Mouse (Mus musculus): Measurements from ENCODE around the gene Map3k7cl. TPM values are rescaled to one million over a fixed set of nuclear protein-coding genes. Genes with fewer than 3 reads are reported as not detected.

Map3k7cl gene
- polyA plus RNA-seq, 1 experiment from 2014 or later: 0.13 TPM

DNA sequence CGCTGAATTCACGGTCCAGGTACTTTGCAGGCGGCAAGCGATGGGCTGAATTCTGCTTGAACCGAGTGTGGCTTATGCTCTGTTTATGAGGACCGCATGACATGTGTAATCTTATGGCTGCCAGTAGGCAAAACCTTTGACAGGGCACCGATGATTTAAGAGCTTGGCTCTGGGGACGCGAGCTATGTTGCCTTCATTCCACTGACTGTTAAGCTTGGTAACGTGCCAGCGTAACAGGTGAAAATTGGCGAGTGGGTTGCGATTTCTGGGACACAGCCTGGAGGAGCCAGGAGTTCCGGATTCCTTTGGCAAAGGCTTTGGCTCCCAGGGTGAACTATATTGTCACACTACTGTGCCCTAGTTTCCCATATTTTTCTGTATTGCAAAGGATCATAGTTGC, 26.3 kb downstream of the Map3k7cl start:
- no peak for ATAC-seq
- no peak overlapping the region for H3K27ac ChIP-seq (ENCODE audit: low read length)
- no peak overlapping the region for H3K9ac ChIP-seq (replicated peaks; ENCODE audit: low read depth, low read length)
- H3K4me3 ChIP-seq (replicated peaks; ENCODE audit: low read length): no peak overlapping the region
- WGBS: 68% methylated on average over 14 of the region's 14 CpGs
- H3K9me3 ChIP-seq (ENCODE audit: control insufficient read depth, low read length): no peaks in the 10 kb centered on the region
- no peaks in the 10 kb centered on the region for H3K36me3 ChIP-seq (ENCODE audit: control insufficient read depth, insufficient read depth)
- peaks cover 6% of the 10 kb centered on the region; the same call in 1 of the 2 replicates for H3K4me1 ChIP-seq (replicated peaks; ENCODE audit: control insufficient read depth, insufficient read depth, low read length)
- H3K4me2 ChIP-seq (ENCODE audit: low read length): no peak overlapping the region
- H3K27me3 ChIP-seq (replicated peaks; ENCODE audit: control insufficient read depth, insufficient read depth, low read length): no peaks in the 10 kb centered on the region

DNA sequence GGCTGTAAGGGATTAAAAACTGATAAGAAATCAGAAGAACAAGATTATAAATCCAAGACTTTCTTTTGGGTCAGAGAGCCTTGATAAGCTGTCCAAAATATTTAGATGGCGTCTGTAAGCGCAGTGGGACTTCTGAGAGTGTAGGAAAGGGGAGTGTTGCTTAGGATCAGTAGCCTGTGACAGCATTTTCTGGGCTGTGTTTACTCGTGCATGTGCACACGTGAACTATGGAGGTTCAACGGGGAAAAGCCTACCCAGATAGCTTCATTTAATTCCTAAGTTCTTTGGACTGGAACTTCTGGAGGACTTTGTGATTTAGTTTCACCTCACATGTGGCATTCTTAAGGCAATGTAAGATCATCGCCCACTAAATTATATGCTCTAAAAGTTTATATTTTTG, 29.6 kb downstream of the Map3k7cl start:
- no peak overlapping the region for H3K4me3 ChIP-seq (replicated peaks; ENCODE audit: low read length)
- H3K36me3 ChIP-seq (ENCODE audit: control insufficient read depth, insufficient read depth): no peaks in the 10 kb centered on the region
- H3K9ac ChIP-seq (replicated peaks; ENCODE audit: low read depth, low read length): no peak overlapping the region
- peaks cover 6% of the 10 kb centered on the region; the same call in 1 of the 2 replicates for H3K4me1 ChIP-seq (replicated peaks; ENCODE audit: control insufficient read depth, insufficient read depth, low read length)
- H3K9me3 ChIP-seq (ENCODE audit: control insufficient read depth, low read length): no peaks in the 10 kb centered on the region
- 93% methylated on average over 6 of the region's 6 CpGs for WGBS
- H3K27ac ChIP-seq (ENCODE audit: low read length): no peak overlapping the region
- H3K4me2 ChIP-seq (ENCODE audit: low read length): no peak overlapping the region
- no peaks in the 10 kb centered on the region for H3K27me3 ChIP-seq (replicated peaks; ENCODE audit: control insufficient read depth, insufficient read depth, low read length)
- no peak for ATAC-seq

DNA sequence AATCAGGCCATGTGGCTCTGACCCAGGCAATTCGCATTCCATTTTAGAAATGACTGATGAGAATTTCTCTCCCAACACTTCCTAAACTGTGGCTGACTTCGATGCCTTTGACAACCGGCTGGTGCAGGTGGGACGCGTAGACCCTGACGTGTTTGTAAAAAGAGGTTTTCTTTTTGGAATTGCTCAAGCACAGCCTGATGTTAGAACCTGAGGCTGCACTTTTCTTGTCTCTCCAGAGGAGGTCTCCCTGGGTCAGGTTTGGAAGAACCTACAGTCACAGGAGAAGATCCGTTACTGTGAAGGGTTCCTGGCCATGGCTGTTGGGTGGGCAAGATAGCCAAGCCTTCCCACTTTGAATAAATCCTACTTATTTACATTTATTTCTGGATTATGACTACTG, 31.5 kb downstream of the Map3k7cl start:
- no peak overlapping the region for H3K4me2 ChIP-seq (ENCODE audit: low read length)
- no peaks in the 10 kb centered on the region for H3K36me3 ChIP-seq (ENCODE audit: control insufficient read depth, insufficient read depth)
- peaks cover 1% of the 10 kb centered on the region; the same call in 1 of the 2 replicates for H3K4me1 ChIP-seq (replicated peaks; ENCODE audit: control insufficient read depth, insufficient read depth, low read length)
- H3K9ac ChIP-seq (replicated peaks; ENCODE audit: low read depth, low read length): no peak overlapping the region
- no peaks in the 10 kb centered on the region for H3K9me3 ChIP-seq (ENCODE audit: control insufficient read depth, low read length)
- ATAC-seq: no peak
- no peak overlapping the region for H3K4me3 ChIP-seq (replicated peaks; ENCODE audit: low read length)
- no peak overlapping the region for H3K27ac ChIP-seq (ENCODE audit: low read length)
- 87% methylated on average over 7 of the region's 7 CpGs for WGBS
- no peaks in the 10 kb centered on the region for H3K27me3 ChIP-seq (replicated peaks; ENCODE audit: control insufficient read depth, insufficient read depth, low read length)

DNA sequence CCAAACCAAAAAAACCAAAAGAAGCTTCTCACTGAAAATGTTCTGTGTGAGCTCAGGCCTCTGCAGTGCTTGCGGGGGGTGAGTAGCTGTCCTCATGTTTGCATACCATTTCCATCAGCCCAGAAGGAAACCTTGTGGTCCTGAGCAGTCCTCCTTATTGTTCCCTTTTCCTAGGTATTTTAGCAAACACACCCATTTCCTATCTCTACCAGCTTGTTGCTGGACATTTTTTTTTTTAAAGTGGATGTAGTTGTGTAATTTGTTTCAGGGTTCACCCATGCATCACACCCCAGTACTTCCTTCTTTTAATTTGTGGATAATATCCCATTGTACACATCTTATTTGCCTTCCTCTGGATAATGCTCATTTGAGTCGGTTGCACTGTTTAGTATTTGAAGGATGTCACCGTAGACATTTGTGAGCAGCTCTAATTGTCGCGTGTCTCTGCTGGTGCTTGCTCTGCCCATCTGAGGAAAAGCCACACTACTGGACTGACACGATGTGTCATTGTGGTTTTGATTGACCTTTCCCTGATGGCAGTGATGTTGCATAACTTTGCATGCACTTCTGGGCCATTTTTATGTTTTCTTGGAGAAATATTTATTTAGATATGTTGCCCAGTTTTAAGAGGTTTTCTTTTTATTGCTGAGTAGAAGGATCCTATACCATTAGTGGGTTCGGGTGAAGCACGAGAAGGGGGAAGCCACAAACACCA, 32.6 kb downstream of the Map3k7cl start:
- Histone ChIP-seq H3K4me2 (ENCODE audit: low read length) (no peak overlapping the region), H3K9me3 (ENCODE audit: control insufficient read depth, low read length) (no peaks in the 10 kb centered on the region), H3K4me1 (replicated peaks; ENCODE audit: control insufficient read depth, insufficient read depth, low read length) (no peaks in the 10 kb centered on the region), H3K36me3 (ENCODE audit: control insufficient read depth, insufficient read depth) (no peaks in the 10 kb centered on the region), H3K27me3 (replicated peaks; ENCODE audit: control insufficient read depth, insufficient read depth, low read length) (no peaks in the 10 kb centered on the region), H3K9ac (replicated peaks; ENCODE audit: low read depth, low read length) (no peak overlapping the region), H3K4me3 (replicated peaks; ENCODE audit: low read length) (no peak overlapping the region), H3K27ac (ENCODE audit: low read length) (no peak overlapping the region)
- ATAC-seq: no peak
- 85% methylated on average over 8 of the region's 8 CpGs for WGBS

DNA sequence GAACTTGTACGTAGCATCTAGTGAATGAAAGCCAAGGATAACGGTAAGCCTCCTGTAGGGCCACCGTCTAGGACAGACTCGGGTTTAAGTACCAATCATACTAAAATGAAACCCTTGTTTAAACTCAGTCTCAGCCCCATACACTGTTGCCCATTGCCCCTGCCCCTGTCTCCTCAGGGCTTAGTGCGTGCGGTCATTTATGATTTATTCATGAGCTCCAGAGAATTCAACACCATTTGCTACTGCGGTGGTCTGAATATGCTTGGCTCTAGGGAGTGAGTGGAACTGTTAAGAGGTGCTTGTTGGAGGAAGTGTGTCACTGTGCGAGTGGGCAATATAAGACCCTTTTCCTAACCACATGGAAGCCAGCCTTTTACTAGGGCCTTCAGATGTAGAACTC, 34.7 kb downstream of the Map3k7cl start:
- H3K36me3 ChIP-seq (ENCODE audit: control insufficient read depth, insufficient read depth): no peaks in the 10 kb centered on the region
- no peaks in the 10 kb centered on the region for H3K27me3 ChIP-seq (replicated peaks; ENCODE audit: control insufficient read depth, insufficient read depth, low read length)
- no peaks in the 10 kb centered on the region for H3K9me3 ChIP-seq (ENCODE audit: control insufficient read depth, low read length)
- peak; percentile 65; the same call in 1 of the 2 replicates for ATAC-seq
- no peak overlapping the region for H3K9ac ChIP-seq (replicated peaks; ENCODE audit: low read depth, low read length)
- H3K4me2 ChIP-seq (ENCODE audit: low read length): no peak overlapping the region
- H3K27ac ChIP-seq (ENCODE audit: low read length): no peak overlapping the region
- no peak overlapping the region for H3K4me3 ChIP-seq (replicated peaks; ENCODE audit: low read length)
- 65% methylated on average over 8 of the region's 8 CpGs for WGBS
- no peaks in the 10 kb centered on the region for H3K4me1 ChIP-seq (replicated peaks; ENCODE audit: control insufficient read depth, insufficient read depth, low read length)

DNA sequence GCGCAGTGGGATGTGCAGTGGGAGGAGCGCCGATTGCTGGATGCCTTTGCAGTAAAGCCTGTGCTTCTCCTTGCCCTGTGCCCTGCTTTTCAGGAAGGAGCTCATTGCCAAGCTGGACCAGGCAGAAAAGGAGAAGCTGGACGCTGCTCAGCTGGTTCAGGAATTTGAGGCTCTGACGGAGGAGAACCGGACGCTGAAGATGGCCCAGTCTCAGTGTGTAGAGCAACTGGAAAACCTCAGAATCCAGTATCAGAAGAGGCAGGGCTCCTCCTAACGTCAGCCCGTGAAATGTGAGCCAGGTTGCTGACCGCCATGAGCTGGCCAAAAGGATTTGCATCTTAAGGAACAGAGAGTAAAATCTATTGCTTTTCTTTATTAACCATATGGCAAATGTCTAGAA, 41.0 kb downstream of the Map3k7cl start:
- ATAC-seq: no peak
- no peaks in the 10 kb centered on the region for H3K36me3 ChIP-seq (ENCODE audit: control insufficient read depth, insufficient read depth)
- H3K9ac ChIP-seq (replicated peaks; ENCODE audit: low read depth, low read length): no peak overlapping the region
- H3K9me3 ChIP-seq (ENCODE audit: control insufficient read depth, low read length): no peaks in the 10 kb centered on the region
- H3K27ac ChIP-seq (ENCODE audit: low read length): no peak overlapping the region
- 73% methylated on average over 10 of the region's 10 CpGs for WGBS
- H3K4me3 ChIP-seq (replicated peaks; ENCODE audit: low read length): no peak overlapping the region
- H3K27me3 ChIP-seq (replicated peaks; ENCODE audit: control insufficient read depth, insufficient read depth, low read length): no peaks in the 10 kb centered on the region
- H3K4me2 ChIP-seq (ENCODE audit: low read length): no peak overlapping the region
- peaks cover 11% of the 10 kb centered on the region for H3K4me1 ChIP-seq (replicated peaks; ENCODE audit: control insufficient read depth, insufficient read depth, low read length)

DNA sequence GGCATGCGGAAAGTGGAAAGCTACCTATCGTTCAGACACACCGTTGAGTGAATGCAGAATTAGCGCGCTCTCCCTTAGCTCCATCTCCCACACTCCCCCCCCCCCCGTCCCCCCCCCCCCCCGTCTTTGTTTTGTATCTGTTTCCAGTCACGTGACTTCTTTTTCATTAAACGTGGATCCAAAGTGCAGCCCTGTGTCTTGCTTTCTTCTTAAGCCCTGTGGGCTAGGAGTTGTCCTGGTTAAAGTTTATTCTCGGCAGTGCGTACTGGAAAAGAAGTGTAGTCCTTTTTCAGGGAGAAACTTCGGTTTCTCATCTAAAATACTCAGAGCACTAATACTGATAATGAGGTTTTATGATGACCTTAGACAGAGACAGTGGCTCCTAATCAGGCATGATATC, 42.0 kb downstream of the Map3k7cl start:
- 76% methylated on average over 11 of the region's 12 CpGs for WGBS
- Histone ChIP-seq H3K4me3 (replicated peaks; ENCODE audit: low read length) (no peak overlapping the region), H3K9ac (replicated peaks; ENCODE audit: low read depth, low read length) (no peak overlapping the region), H3K9me3 (ENCODE audit: control insufficient read depth, low read length) (no peaks in the 10 kb centered on the region), H3K4me1 (replicated peaks; ENCODE audit: control insufficient read depth, insufficient read depth, low read length) (peaks cover 11% of the 10 kb centered on the region), H3K27me3 (replicated peaks; ENCODE audit: control insufficient read depth, insufficient read depth, low read length) (no peaks in the 10 kb centered on the region), H3K4me2 (ENCODE audit: low read length) (no peak overlapping the region), H3K36me3 (ENCODE audit: control insufficient read depth, insufficient read depth) (no peaks in the 10 kb centered on the region), H3K27ac (ENCODE audit: low read length) (no peak overlapping the region)
- ATAC-seq: no peak

DNA sequence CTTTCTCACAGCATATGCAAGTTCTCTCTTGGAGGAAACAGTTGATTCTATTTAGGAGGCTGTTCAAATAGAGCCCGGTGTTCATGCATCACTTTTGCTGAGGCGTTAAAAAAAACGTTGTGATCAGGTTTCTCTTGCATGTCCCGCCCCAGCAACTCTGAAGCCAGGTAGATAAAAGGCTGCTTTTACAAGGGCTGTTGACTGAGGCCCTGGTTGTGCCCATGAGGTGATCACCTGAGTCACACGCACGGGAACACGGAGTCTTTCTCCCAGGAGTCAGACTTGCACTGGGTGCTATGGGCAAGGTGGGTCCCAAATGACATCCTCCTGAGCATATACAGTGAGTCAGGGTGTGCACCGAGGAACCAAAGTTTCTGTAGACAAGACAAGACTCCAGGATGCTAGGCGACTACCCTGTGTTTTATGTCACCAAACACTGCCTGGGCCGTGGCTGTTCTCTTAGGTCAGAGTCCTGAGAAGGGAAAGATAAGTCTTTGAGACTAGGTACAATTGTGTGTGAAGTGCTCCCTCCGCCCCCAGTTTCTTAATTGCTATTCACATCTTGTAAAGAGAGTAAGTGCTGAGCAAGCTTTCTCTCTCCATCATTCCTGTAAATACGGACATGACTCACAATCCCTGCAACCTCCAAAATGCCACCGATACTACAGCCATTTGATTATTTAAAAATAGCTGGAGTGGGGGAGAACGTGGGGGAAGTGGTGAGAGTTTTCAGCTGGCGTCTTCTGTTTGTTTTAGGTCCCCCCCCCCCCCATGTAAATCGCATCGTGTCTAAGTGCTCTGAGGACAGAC, 49.8 kb downstream of the Map3k7cl start:
- Histone ChIP-seq H3K27ac (ENCODE audit: low read length) (no peak overlapping the region), H3K36me3 (ENCODE audit: control insufficient read depth, insufficient read depth) (no peaks in the 10 kb centered on the region), H3K9me3 (ENCODE audit: control insufficient read depth, low read length) (no peaks in the 10 kb centered on the region), H3K4me2 (ENCODE audit: low read length) (no peak overlapping the region), H3K4me1 (replicated peaks; ENCODE audit: control insufficient read depth, insufficient read depth, low read length) (peaks cover 3% of the 10 kb centered on the region), H3K4me3 (replicated peaks; ENCODE audit: low read length) (no peak overlapping the region), H3K27me3 (replicated peaks; ENCODE audit: control insufficient read depth, insufficient read depth, low read length) (no peaks in the 10 kb centered on the region), H3K9ac (replicated peaks; ENCODE audit: low read depth, low read length) (no peak overlapping the region)
- WGBS: 79% methylated on average over 17 of the region's 17 CpGs
- ATAC-seq: no peak

DNA sequence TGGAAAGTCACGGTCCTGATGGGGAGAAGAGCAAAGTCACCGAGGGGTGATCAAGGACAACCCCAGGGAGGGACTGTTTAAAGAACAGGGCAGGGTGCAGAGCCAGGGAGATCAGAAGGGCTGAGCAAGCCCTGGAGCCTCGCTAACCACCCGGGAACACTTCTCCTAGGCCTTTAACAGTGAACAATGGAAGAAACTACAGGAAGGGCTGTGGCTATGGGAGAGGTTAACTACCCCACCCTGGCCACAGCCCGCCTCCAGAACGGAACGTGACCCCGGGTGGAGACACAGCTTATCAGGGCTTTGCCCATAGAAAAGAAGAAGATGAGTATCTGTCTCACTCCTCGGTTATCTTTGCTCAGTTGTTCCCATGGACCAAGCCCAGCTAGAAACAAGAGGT, 50.9 kb downstream of the Map3k7cl start:
- H3K36me3 ChIP-seq (ENCODE audit: control insufficient read depth, insufficient read depth): no peaks in the 10 kb centered on the region
- H3K4me2 ChIP-seq (ENCODE audit: low read length): no peak overlapping the region
- H3K27ac ChIP-seq (ENCODE audit: low read length): no peak overlapping the region
- H3K9ac ChIP-seq (replicated peaks; ENCODE audit: low read depth, low read length): no peak overlapping the region
- H3K27me3 ChIP-seq (replicated peaks; ENCODE audit: control insufficient read depth, insufficient read depth, low read length): no peaks in the 10 kb centered on the region
- H3K9me3 ChIP-seq (ENCODE audit: control insufficient read depth, low read length): no peaks in the 10 kb centered on the region
- no peaks in the 10 kb centered on the region for H3K4me1 ChIP-seq (replicated peaks; ENCODE audit: control insufficient read depth, insufficient read depth, low read length)
- H3K4me3 ChIP-seq (replicated peaks; ENCODE audit: low read length): no peak overlapping the region
- WGBS: 88% methylated on average over 9 of the region's 9 CpGs
- no peak for ATAC-seq

All from forebrain, embryonic 16.5 days (tissue).